Mouse (Mus musculus) cortical plate, adult 2 months (tissue): ENCODE measurements around the gene Ube2o.

ENCODE experiments used
- CTCF ChIP-seq: fragments of 200-500 bp; IDR thresholded peaks from 2 replicates; pipeline ENCODE4 v1.5.1; 2011; ENCODE audit warnings: mild to moderate bottlenecking, control low read depth, low read length; ENCODE audit not compliant: insufficient read depth; ENCODE audit errors: extremely low read depth
- POLR2A ChIP-seq: fragments of 200-500 bp; IDR thresholded peaks from 2 replicates; pipeline ENCODE4 v1.6.1; 2011; ENCODE audit warnings: mild to moderate bottlenecking, low read length, control low read depth; ENCODE audit not compliant: insufficient read depth; ENCODE audit errors: extremely low read depth

- TF ChIP-seq POLR2A (no peak), CTCF (no peak)
Measured at GRCm38 (mm10) chr11:116598193-116598592, 16.9 kb upstream of the Ube2o start.
